Mouse (Mus musculus) neural tube, embryonic 12.5 days (tissue): ENCODE data around the gene Dpf2. TPM values are rescaled to one million over a fixed set of nuclear protein-coding genes. Genes with fewer than 3 reads are reported as not detected.

Experiments used
- ATAC-seq: fragments of 200-750 bp; cut with Nextera tagmentation; 2 replicates; pipeline ENCODE4 v1.8.0; 2017; ENCODE audit warnings: low read depth, mild to moderate bottlenecking, moderate TSS enrichment, moderate library complexity; ENCODE audit not compliant: low FRiP score
- H3K27ac ChIP-seq: fragments of 300-500 bp; sonication (generic); 2 replicates; pipeline ENCODE4 v1.5.1; 2016
- H3K27me3 ChIP-seq: fragments of 300-500 bp; sonication (generic); replicated peaks from 2 replicates; pipeline ENCODE4 v1.6.1; 2016; ENCODE audit warnings: mild to moderate bottlenecking
- H3K36me3 ChIP-seq: fragments of 300-500 bp; sonication (generic); 2 replicates; pipeline ENCODE4 v1.6.1; 2016; ENCODE audit warnings: mild to moderate bottlenecking
- H3K4me1 ChIP-seq: fragments of 300-500 bp; sonication (generic); 2 replicates; pipeline ENCODE4 v1.6.1; 2016
- H3K4me2 ChIP-seq: fragments of 300-500 bp; sonication (generic); replicated peaks from 2 replicates; pipeline ENCODE4 v1.6.1; 2016; ENCODE audit warnings: mild to moderate bottlenecking
- H3K4me3 ChIP-seq: fragments of 300-500 bp; sonication (generic); 2 replicates; pipeline ENCODE4 v1.5.1; 2016
- H3K9ac ChIP-seq: fragments of 300-500 bp; sonication (generic); 2 replicates; pipeline ENCODE4 v1.6.1; 2016; ENCODE audit warnings: mild to moderate bottlenecking
- H3K9me3 ChIP-seq: fragments of 300-500 bp; sonication (generic); 2 replicates; pipeline ENCODE4 v1.6.1; 2016; ENCODE audit warnings: mild to moderate bottlenecking
- WGBS: fragments of 180-500 bp; shearing (Covaris S2); methylation state at CpG from one replicate; pipeline ENCODE4 v1.1.7; 2016; 5-methylcytosine and 5-hydroxymethylcytosine counted together
- polyA plus RNA-seq: library from polyadenylated mRNA; unstranded; fragments of >200 nt; fragmentation: Nextera tagmentation; extraction: Ambion mirVana; gene quantifications from 2 replicates; pipeline ENCODE4 v1.2.1, GENCODE M21; 2016

The Dpf2 gene
- polyA plus RNA-seq, 1 experiment from 2014 or later, result 174 TPM

DNA sequence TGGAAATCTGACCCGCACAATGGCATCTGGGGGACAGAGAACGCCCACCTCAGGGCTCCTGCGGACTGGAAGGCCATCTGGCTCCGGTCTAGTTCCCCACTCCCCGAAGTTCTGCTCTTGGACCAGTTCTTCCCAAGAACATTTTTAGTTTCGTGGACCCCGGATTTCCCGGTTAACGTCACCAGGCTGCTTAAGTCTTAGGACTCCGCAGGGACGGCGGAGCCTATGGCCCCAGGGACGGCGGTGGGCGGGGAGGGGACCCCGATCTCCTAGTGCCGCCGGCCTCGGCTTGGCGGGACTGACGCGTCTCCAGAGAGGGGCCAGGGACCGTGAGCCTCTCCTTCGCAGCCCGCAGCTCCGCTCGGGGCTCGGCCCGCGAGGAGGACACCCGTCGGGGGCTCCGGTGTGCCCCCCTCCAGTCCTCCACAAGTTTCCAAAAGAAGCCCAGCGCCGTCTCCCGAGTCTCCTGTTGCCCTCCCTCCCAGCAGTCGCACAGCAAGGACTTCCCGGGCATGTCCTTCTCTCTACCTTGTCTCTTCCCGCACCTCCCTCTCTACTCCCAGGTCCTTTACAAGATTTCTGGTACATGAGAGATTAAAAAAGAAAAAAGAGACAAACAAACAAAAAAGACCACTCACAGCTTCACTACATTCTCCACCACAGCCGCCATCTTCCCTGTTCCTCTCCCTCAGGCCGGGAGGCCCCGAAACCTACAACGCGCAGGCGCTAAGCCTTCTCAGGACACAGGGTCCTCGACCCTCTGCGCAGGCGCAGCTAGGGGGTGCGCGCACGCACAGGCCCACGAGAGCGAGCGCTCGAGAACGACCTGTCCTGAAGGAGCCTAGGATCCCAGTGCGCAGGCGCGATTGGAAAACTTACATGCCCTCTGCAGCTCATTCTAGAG, 455 bp downstream of the Dpf2 start:
- under 1% methylated on average over 59 of the region's 59 CpGs for WGBS
- Histone ChIP-seq H3K9ac (peak overlapping the region; percentile 92), H3K4me3 (peak overlapping the region; percentile 96), H3K9me3 (no peaks in the 10 kb centered on the region), H3K27me3 (no peaks in the 10 kb centered on the region), H3K4me2 (peak overlapping the region; percentile 85), H3K36me3 (peaks cover 18% of the 10 kb centered on the region; the same call in 1 of the 2 replicates), H3K4me1 (peaks cover 27% of the 10 kb centered on the region), H3K27ac (0 out of 2 replicates have a peak overlapping the region, but pooled peaks have one; percentile 6)
- ATAC-seq, result peak; percentile 94

DNA sequence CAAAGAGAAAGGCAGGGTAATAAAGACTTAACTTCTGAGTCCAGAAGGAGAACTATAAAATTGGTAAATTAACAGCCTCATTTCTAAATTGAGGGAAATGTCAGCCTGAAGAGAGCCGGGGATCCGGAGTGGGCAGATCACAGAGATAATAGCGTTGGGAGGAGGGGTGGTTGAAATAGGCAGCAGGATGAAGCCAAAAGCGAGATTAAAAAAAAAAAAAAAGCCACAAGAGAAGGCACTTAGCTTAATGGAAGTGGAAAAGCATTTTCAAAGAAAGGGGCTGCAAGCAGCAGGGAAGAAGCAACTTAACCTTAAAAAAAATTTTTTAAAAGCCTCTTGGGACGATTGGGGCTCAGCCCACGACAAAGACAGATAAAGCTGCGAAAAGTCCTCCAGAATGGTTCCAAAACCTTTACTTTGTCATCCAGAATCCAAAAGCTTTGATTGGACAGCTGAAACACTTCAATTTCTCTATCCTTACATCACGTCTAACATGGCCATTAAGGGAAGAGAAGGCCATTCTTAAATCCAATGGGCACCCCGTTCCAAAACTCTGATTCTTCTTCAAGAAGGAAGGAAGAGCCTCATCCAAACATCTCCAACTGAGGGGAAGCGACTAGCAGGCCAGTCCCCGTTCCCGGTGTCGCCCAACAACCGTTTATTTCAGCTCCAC, 1.2 kb downstream of the Dpf2 start:
- Histone ChIP-seq H3K27me3 (no peaks in the 10 kb centered on the region), H3K4me1 (peaks cover 27% of the 10 kb centered on the region), H3K36me3 (peaks cover 24% of the 10 kb centered on the region), H3K9me3 (no peaks in the 10 kb centered on the region), H3K4me3 (peak overlapping the region; percentile 96), H3K4me2 (peak overlapping the region; percentile 85), H3K9ac (peak overlapping the region; percentile 92), H3K27ac (no peak overlapping the region)
- 7% methylated on average over 14 of the region's 14 CpGs for WGBS
- no peak for ATAC-seq

DNA sequence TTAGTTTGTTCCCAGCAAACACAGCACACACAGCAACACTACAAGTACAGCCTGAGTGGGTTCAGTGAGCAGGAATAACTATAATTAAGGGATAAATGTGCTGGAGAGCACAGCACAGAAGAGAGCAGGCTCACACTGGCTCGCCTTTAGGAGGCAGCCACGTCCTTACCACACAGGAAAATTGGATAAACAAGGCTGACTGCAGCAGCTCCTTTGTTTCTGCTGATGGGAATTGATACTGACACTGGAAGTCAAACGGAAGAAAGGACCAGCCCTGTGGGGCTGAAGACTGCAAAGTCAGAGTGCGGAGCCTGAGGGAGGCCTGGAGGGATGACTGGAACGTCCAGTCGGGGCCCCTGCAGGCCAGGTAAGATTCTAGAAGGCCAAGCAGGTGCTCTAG, 2.6 kb downstream of the Dpf2 start:
- WGBS, result 71% methylated on average over 6 of the region's 6 CpGs
- Histone ChIP-seq H3K9ac (peak overlapping the region; percentile 45), H3K27ac (no peak overlapping the region)

DNA sequence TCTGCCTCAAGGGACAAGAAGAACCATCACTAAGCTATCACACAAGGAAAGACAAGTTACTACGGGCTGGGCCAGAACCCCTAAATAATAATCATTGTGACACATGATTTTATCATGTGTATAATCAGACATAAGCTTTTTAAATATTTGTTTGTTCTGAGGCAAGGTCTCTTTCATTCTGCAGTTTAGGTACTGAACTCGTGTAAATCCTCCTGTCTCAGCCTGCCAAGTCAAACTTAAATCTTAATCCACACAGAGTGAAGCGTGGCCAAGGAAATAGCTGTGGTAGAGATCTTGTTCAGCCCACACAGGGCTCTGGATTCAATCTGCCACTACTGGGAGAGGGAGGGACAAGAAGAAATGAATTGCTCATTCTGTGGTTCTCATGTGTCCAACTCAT, 5.5 kb downstream of the Dpf2 start:
- H3K27me3 ChIP-seq, result no peaks in the 10 kb centered on the region
- H3K9me3 ChIP-seq, result no peaks in the 10 kb centered on the region
- H3K4me3 ChIP-seq, result no peak overlapping the region
- WGBS, result 91% methylated on average over 3 of the region's 3 CpGs
- peaks cover 62% of the 10 kb centered on the region for H3K36me3 ChIP-seq
- no peak overlapping the region for H3K4me2 ChIP-seq
- H3K27ac ChIP-seq, result no peak overlapping the region
- peaks cover 22% of the 10 kb centered on the region for H3K4me1 ChIP-seq
- ATAC-seq, result no peak
- H3K9ac ChIP-seq, result no peak overlapping the region

More for the DNA sequence above, 2.6 kb downstream of the Dpf2 start:
- Histone ChIP-seq H3K9me3 (no peaks in the 10 kb centered on the region), H3K4me1 (peaks cover 27% of the 10 kb centered on the region), H3K4me2 (peak overlapping the region; percentile 85), H3K4me3 (no peak overlapping the region; the same call in 1 of the 2 replicates), H3K36me3 (peaks cover 35% of the 10 kb centered on the region), H3K27me3 (no peaks in the 10 kb centered on the region)
- ATAC-seq, result no peak

- H3K4me2 ChIP-seq, result peak within 1 kb of the TSS; percentile 91
- WGBS, result 5% methylated on average over 36 of the region's 36 CpGs
- H3K4me3 ChIP-seq, result peak within 1 kb of the TSS; percentile 73
Measured at GRCm38 (mm10) chr19:5894002-5894678, 18.7 kb downstream of the Dpf2 start, which contains the start of gene Tigd3. Gene Tigd3, minus strand, starts transcription at chr19:5894149.

GRCm38 (mm10) chr19:5893282-5894001, 19.4 kb downstream of the Dpf2 start:
- Histone ChIP-seq H3K4me2 (peak overlapping the region; percentile 91), H3K4me1 (peaks cover 12% of the 10 kb centered on the region), H3K27me3 (no peaks in the 10 kb centered on the region), H3K9ac (peak overlapping the region; percentile 89), H3K4me3 (peak overlapping the region; percentile 73), H3K9me3 (no peaks in the 10 kb centered on the region), H3K27ac (no peak overlapping the region), H3K36me3 (peaks cover 27% of the 10 kb centered on the region)
- WGBS, result 7% methylated on average over 31 of the region's 31 CpGs
- ATAC-seq, result peak; percentile 60

More at GRCm38 (mm10) chr19:5894002-5894678, 18.7 kb downstream of the Dpf2 start, which contains the start of gene Tigd3:
- Histone ChIP-seq H3K9ac (peak within 1 kb of the TSS; percentile 89), H3K27me3 (no peaks in the 10 kb centered on the region), H3K9me3 (no peaks in the 10 kb centered on the region), H3K4me1 (peaks cover 12% of the 10 kb centered on the region), H3K27ac (no peak within 1 kb of the TSS), H3K36me3 (peaks cover 31% of the 10 kb centered on the region)
- peak; percentile 96 for ATAC-seq

GRCm38 (mm10) chr19:5892735-5893134, 20.1 kb downstream of the Dpf2 start:
- Histone ChIP-seq H3K4me3 (peak overlapping the region; percentile 73), H3K27ac (no peak overlapping the region), H3K4me2 (peak overlapping the region; percentile 91), H3K4me1 (peaks cover 12% of the 10 kb centered on the region), H3K36me3 (peaks cover 23% of the 10 kb centered on the region), H3K9ac (peak overlapping the region; percentile 89), H3K27me3 (no peaks in the 10 kb centered on the region), H3K9me3 (no peaks in the 10 kb centered on the region)
- no peak for ATAC-seq
- 94% methylated on average over 13 of the region's 13 CpGs for WGBS

GRCm38 (mm10) chr19:5892262-5892661, 20.5 kb downstream of the Dpf2 start:
- no peaks in the 10 kb centered on the region for H3K9me3 ChIP-seq

GRCm38 (mm10) chr19:5891521-5892258, 21.1 kb downstream of the Dpf2 start:
- 94% methylated on average over 12 of the region's 12 CpGs for WGBS
- Histone ChIP-seq H3K4me3 (no peak overlapping the region), H3K27ac (no peak overlapping the region), H3K9ac (no peak overlapping the region), H3K36me3 (peaks cover 18% of the 10 kb centered on the region), H3K9me3 (no peaks in the 10 kb centered on the region), H3K4me1 (peaks cover 12% of the 10 kb centered on the region), H3K27me3 (no peaks in the 10 kb centered on the region), H3K4me2 (no peak overlapping the region)
- ATAC-seq, result no peak

More at GRCm38 (mm10) chr19:5892262-5892661, 20.5 kb downstream of the Dpf2 start:
- no peak overlapping the region for H3K9ac ChIP-seq
- no peak overlapping the region for H3K27ac ChIP-seq
- 93% methylated on average over 7 of the region's 7 CpGs for WGBS
- H3K4me3 ChIP-seq, result no peak overlapping the region
- H3K27me3 ChIP-seq, result no peaks in the 10 kb centered on the region
- peaks cover 21% of the 10 kb centered on the region for H3K36me3 ChIP-seq
- H3K4me1 ChIP-seq, result peaks cover 12% of the 10 kb centered on the region
- no peak for ATAC-seq
- H3K4me2 ChIP-seq, result peak overlapping the region; percentile 91; the same call in 1 of the 2 replicates

DNA sequence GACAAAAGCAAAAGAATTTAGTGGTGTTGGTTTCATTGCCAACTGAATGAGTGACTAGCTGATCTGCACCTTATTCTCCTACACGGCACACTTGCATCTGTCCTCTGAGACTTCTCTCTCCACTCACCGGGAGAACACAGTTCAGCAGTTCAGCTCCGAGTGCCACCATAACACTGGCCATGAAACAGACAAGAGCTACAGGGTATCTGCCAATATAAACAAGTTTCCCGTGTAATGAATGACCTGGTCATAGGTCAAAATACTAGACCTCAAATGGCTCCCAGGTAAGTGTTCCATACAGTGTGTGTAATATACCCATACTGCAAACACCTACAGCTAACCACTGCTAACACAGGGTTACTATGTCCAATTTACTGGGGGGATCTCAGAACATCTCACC, 23.6 kb downstream of the Dpf2 start:
- Histone ChIP-seq H3K9ac (no peak overlapping the region), H3K36me3 (peaks cover 11% of the 10 kb centered on the region; the same call in 1 of the 2 replicates), H3K4me1 (peaks cover 12% of the 10 kb centered on the region), H3K27ac (no peak overlapping the region), H3K4me3 (no peak overlapping the region), H3K4me2 (no peak overlapping the region), H3K27me3 (no peaks in the 10 kb centered on the region), H3K9me3 (no peaks in the 10 kb centered on the region)
- 77% methylated on average over 4 of the region's 4 CpGs for WGBS
- no peak for ATAC-seq
